Comparison of ENCODE assay signal across 22 mouse cellular contexts in the genomic region with DNA sequence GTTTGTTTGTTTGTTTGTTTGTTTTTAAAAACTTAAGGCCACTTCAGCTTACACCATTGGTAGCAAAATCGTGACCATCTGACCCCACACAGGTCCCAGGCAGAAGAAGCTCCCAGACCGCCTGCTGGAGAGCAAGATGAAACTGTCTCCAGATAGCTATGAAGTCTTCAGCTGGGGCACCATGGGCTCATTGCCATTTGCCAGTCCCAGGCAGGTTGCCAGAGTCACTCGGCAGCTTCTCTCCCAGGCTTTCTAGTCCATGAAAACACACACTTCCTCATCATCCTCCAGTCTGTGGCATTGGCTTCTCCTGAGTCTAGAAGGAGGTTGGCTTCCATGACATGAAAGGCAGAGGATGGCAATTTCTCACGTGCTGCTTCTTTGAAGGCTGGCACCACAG.
DNase-seq lines count a peak whose midpoint lies in the region; TF ChIP-seq lines count a peak whose summit lies in the region.
"Had no signal": no experiment of that assay in that cellular context is flagged by ENCODE, and none has a peak within 500 bp of the region (broad histone marks: within the 10 kb centered on the region; RNA-seq: fewer than 3 reads in every experiment).

No protein-coding gene starts in this region.

- H3K27me3 ChIP-seq in cerebellum, adult 2 months (ENCODE audit: control insufficient read depth, insufficient read depth, low read length), result no peaks in the 10 kb centered on the region
- H3K27me3 ChIP-seq: embryonic facial prominence, embryonic 12.5 days; heart, embryonic 12.5 days; limb, embryonic 13.5 days; lung, embryonic 15.5 days; midbrain, embryonic 12.5 days; neural tube, embryonic 13.5 days had no signal

- DNase-seq in right cerebral cortex, postnatal 4 days, result peak; percentile 12
- no peak for DNase-seq in right cerebral cortex, adult 18-20 months
- peak; percentile 67 to 69 for DNase-seq in cerebellum, adult 2 months
- DNase-seq in cerebellum, postnatal 14 days, result peak; percentile 63 to 65
- DNase-seq in urinary bladder, adult 2 months (ENCODE audit: low spot score), result no peak
- DNase-seq in lung, postnatal 36 days, result no peak
- DNase-seq: adrenal gland, adult 8-10 months; B cell, adult 2 months; embryo, embryonic 11 days; gastrocnemius, postnatal 14 days; heart, adult 11 months; heart, postnatal 4 days; kidney, adult 8-10 months; thymus, postnatal 25 days had no signal

- TF ChIP-seq POLR2A in cerebellum, adult 2 months (IDR thresholded peaks at IDR 0.05; ENCODE audit: borderline replicate concordance, insufficient read depth, low read length), result no peak

- 11% methylated on average over 4 of the region's 4 CpGs for WGBS in cerebellum, adult 2 months

- no peak overlapping the region for H3K4me3 ChIP-seq in cerebellum, adult 2 months (replicated peaks; ENCODE audit: insufficient read depth, low read depth, low read length)
- H3K4me3 ChIP-seq: embryonic facial prominence, embryonic 12.5 days; heart, embryonic 12.5 days; hindbrain, embryonic 13.5 days; limb, embryonic 13.5 days; lung, embryonic 15.5 days; midbrain, embryonic 12.5 days; neural tube, embryonic 13.5 days had no signal

- no peaks in the 10 kb centered on the region; the same call in 1 of the 2 replicates for H3K4me1 ChIP-seq in cerebellum, adult 2 months (ENCODE audit: control insufficient read depth, insufficient read depth, low read length)
- H3K4me1 ChIP-seq: embryonic facial prominence, embryonic 12.5 days; heart, embryonic 12.5 days; hindbrain, embryonic 13.5 days; lung, embryonic 15.5 days; midbrain, embryonic 12.5 days; neural tube, embryonic 13.5 days had no signal

- no peak overlapping the region for H3K27ac ChIP-seq in cerebellum, adult 2 months (ENCODE audit: insufficient read depth, low read length)
- H3K27ac ChIP-seq: embryonic facial prominence, embryonic 12.5 days; hindbrain, embryonic 13.5 days; kidney, postnatal 0 days; limb, embryonic 13.5 days; lung, embryonic 15.5 days; midbrain, embryonic 12.5 days; neural tube, embryonic 13.5 days had no signal

- TF ChIP-seq CTCF in cerebellum, adult 2 months (IDR thresholded peaks at IDR 0.05; ENCODE audit: borderline replicate concordance, insufficient read depth, low read depth, low read length), result no peak

Comparison
In these comparisons a context has a peak if more than half of its experiments do, and no peak if none do; other contexts are left out.
1. DNase-seq: peak in right cerebral cortex, postnatal 4 days (single experiment), cerebellum, adult 2 months (2 of 2) and cerebellum, postnatal 14 days (2 of 2); none in right cerebral cortex, adult 18-20 months (single experiment), urinary bladder, adult 2 months (single experiment) and lung, postnatal 36 days (single experiment).